Mouse (Mus musculus) liver, embryonic 14.5 days (tissue): ENCODE results near the gene Gtdc1. TPM values are rescaled to one million over a fixed set of nuclear protein-coding genes. Genes with fewer than 3 reads are reported as not detected.

ENCODE experiments used
- ATAC-seq: fragments of 200-750 bp; cut with Nextera tagmentation; 2 replicates; pipeline ENCODE4 v1.8.0; 2017; ENCODE audit warnings: moderate number of reproducible peaks, mild to moderate bottlenecking, moderate library complexity; ENCODE audit not compliant: insufficient read depth
- DNase-seq, 3 experiments: peaks; one replicate each; pipeline ENCODE4 v3.0.0-alpha.2; 2012 to 2013; ENCODE audit warnings: low read depth in 3 of 3, low spot score in 3 of 3
- H3K27ac ChIP-seq: fragments of 300-500 bp; sonication (generic); 2 replicates; pipeline ENCODE4 v1.5.1; 2014; ENCODE audit warnings: moderate library complexity, mild to moderate bottlenecking, control low read depth, inconsistent platforms
- H3K27me3 ChIP-seq: fragments of 300-500 bp; sonication (generic); 2 replicates; pipeline ENCODE4 v1.6.1; 2014; ENCODE audit warnings: mild to moderate bottlenecking, low read length, moderate library complexity; ENCODE audit not compliant: control insufficient read depth, insufficient read depth
- H3K36me3 ChIP-seq: fragments of 300-500 bp; sonication (generic); replicated peaks from 2 replicates; pipeline ENCODE4 v1.6.1; 2014; ENCODE audit warnings: low read depth; ENCODE audit not compliant: control insufficient read depth, insufficient read depth
- H3K4me1 ChIP-seq, 2 experiments: fragments of 200-500 bp in 1 of 2; fragments of 300-500 bp in 1 of 2; sonication (generic) in 1 of 2; replicated peaks; 2 replicates each; pipeline ENCODE4 v1.6.1; 2012 to 2014; ENCODE audit warnings: antibody characterized with exemption in 1 of 2, inconsistent platforms in 1 of 2, low read length in 1 of 2; ENCODE audit not compliant: control insufficient read depth in 2 of 2, insufficient read depth in 2 of 2
- H3K4me2 ChIP-seq: fragments of 300-500 bp; sonication (generic); 2 replicates; pipeline ENCODE4 v1.6.1; 2014; ENCODE audit warnings: low read depth, mild to moderate bottlenecking, control low read depth, moderate library complexity
- H3K4me3 ChIP-seq, 2 experiments: fragments of 200-500 bp in 1 of 2; fragments of 300-500 bp in 1 of 2; sonication (generic) in 1 of 2; 2 replicates each; pipeline ENCODE4 v1.5.1; 2012 to 2014; ENCODE audit warnings: low read depth in 2 of 2, low read length in 2 of 2, mild to moderate bottlenecking in 2 of 2, control low read depth in 1 of 2, inconsistent platforms in 1 of 2, moderate library complexity in 1 of 2; ENCODE audit not compliant: insufficient read depth in 1 of 2
- H3K9ac ChIP-seq: fragments of 300-500 bp; sonication (generic); replicated peaks from 2 replicates; pipeline ENCODE4 v1.6.1; 2014; ENCODE audit warnings: mild to moderate bottlenecking, control low read depth, moderate library complexity
- H3K9me3 ChIP-seq: fragments of 300-500 bp; sonication (generic); 2 replicates; pipeline ENCODE4 v1.6.1; 2016; ENCODE audit warnings: low read length, mixed read lengths; ENCODE audit not compliant: control insufficient read depth
- CTCF ChIP-seq: IDR thresholded peaks from 2 replicates; pipeline ENCODE4 v1.5.1; 2016; ENCODE audit warnings: antibody characterized with exemption, low read depth, control low read depth
- EP300 ChIP-seq: IDR thresholded peaks from 2 replicates; pipeline ENCODE4 v1.6.1; 2016; ENCODE audit warnings: antibody characterized with exemption, low read depth
- WGBS: fragments of 180-500 bp; shearing (Covaris S2); extraction: QIAGEN DNeasy Blood & Tissue Kit; methylation state at CpG from one replicate; pipeline ENCODE4 v1.1.7; 2014; ENCODE audit not compliant: insufficient replicate concordance; 5-methylcytosine and 5-hydroxymethylcytosine counted together
- polyA plus RNA-seq, 2 experiments: library from polyadenylated mRNA; depleted of rRNA in 1 of 2; stranded (reverse) in 1 of 2; unstranded in 1 of 2; fragments of >200 nt; fragmentation: Nextera tagmentation in 1 of 2; extraction: Ambion mirVana in 1 of 2; gene quantifications; 2 replicates each; pipeline versions ENCODE4 v1.2.1 to v1.2.3; 2012 to 2014

Gene Gtdc1
- polyA plus RNA-seq, 2 experiments = 3.6 to 5.8 TPM

GRCm38 (mm10) chr2:44952830-44953422 is 25.5 kb upstream of the Gtdc1 start:
- Histone ChIP-seq H3K36me3 (no peaks in the 10 kb centered on the region), H3K27ac (peak overlapping the region; percentile 49), H3K4me1 (peaks cover 31 to 32% of the 10 kb centered on the region in 2 experiments), H3K4me3 (no peak overlapping the region), H3K9me3 (no peaks in the 10 kb centered on the region), H3K4me2 (peak overlapping the region; percentile 40), H3K27me3 (no peaks in the 10 kb centered on the region), H3K9ac (0 out of 2 replicates have a peak overlapping the region, but pooled peaks have one; percentile 19)
- ATAC-seq (peak; percentile 69; the same call in 1 of the 2 replicates), DNase-seq (no peak)
- no peak for TF ChIP-seq EP300
- no peak for TF ChIP-seq CTCF
- WGBS = 12% methylated on average over 6 of the region's 6 CpGs

GRCm38 (mm10) chr2:44951651-44952213 is 24.3 kb upstream of the Gtdc1 start:
- H3K9me3 ChIP-seq = no peaks in the 10 kb centered on the region
- H3K27ac ChIP-seq = no peak overlapping the region
- peaks cover 31 to 32% of the 10 kb centered on the region in 2 experiments for H3K4me1 ChIP-seq
- no peak overlapping the region for H3K4me2 ChIP-seq
- H3K36me3 ChIP-seq = no peaks in the 10 kb centered on the region
- H3K9ac ChIP-seq = no peak overlapping the region
- DNase-seq = no peak
- 69% methylated on average over 4 of the region's 4 CpGs for WGBS
- H3K4me3 ChIP-seq = no peak overlapping the region
- no peaks in the 10 kb centered on the region for H3K27me3 ChIP-seq
- TF ChIP-seq EP300 (no peak), CTCF (no peak)
- no peak for ATAC-seq

GRCm38 (mm10) chr2:44944689-44945088 is 17.2 kb upstream of the Gtdc1 start:
- DNase-seq (no peak), ATAC-seq (no peak)
- no peaks in the 10 kb centered on the region for H3K4me1 ChIP-seq
- no peak overlapping the region for H3K9ac ChIP-seq
- no peak overlapping the region for H3K4me3 ChIP-seq
- WGBS = 90% methylated on average over 2 of the region's 2 CpGs
- H3K9me3 ChIP-seq = no peaks in the 10 kb centered on the region
- H3K36me3 ChIP-seq = no peaks in the 10 kb centered on the region
- H3K27ac ChIP-seq = no peak overlapping the region
- no peak overlapping the region for H3K4me2 ChIP-seq
- no peaks in the 10 kb centered on the region for H3K27me3 ChIP-seq
- TF ChIP-seq CTCF (no peak), EP300 (no peak)

DNA sequence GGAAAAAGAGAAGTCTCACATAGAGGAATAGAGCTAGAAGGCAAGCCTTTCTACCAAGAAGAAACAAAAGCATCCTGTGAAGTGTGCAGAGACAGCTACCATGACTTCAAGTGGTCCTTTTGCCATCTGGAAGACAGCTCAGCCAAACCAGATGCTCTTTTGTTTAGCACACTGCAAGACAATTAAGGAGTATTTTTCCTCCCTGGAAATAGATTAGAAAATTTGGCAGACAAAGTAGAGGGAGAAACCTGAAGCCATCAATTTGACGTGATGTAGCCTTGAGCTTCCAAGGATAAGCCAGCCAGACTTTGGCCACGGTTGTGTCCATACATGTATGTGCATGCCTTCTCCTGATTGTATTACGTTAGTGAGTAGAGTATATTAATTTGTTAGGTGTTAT is 3.5 kb upstream of the Gtdc1 start:
- Histone ChIP-seq H3K27ac (no peak overlapping the region), H3K9me3 (no peaks in the 10 kb centered on the region), H3K36me3 (no peaks in the 10 kb centered on the region), H3K9ac (no peak overlapping the region), H3K4me1 (peaks cover 2 to 3% of the 10 kb centered on the region in 2 experiments; a peak in 3 of 4 replicates), H3K27me3 (no peaks in the 10 kb centered on the region), H3K4me2 (no peak overlapping the region), H3K4me3 (no peak overlapping the region)
- 73% methylated on average over 3 of the region's 3 CpGs for WGBS
- no peak for TF ChIP-seq EP300
- TF ChIP-seq CTCF = no peak
- DNase-seq (no peak), ATAC-seq (no peak)

DNA sequence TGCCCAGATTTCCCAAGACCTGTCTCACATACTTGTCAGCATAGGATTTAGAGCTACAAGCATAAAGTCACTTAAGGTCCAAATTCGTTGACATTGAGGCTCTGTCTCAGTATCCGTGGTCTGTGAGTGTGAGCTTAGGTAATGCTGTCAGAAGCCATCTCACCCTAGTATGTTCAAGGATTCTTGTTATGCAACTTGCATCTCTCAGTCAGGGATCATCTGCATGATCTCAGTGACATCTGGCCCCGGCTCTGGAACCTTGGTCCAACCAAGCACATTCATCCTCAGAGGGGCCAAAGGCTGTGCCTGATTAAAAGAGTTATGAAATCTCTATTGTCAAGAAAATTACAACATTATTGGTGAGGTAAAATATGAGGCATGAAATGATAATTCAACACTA is 1.2 kb upstream of the Gtdc1 start:
- H3K27ac ChIP-seq = no peak overlapping the region
- H3K9me3 ChIP-seq = no peaks in the 10 kb centered on the region
- H3K27me3 ChIP-seq = no peaks in the 10 kb centered on the region
- TF ChIP-seq EP300 = no peak
- no peak for TF ChIP-seq CTCF
- H3K4me1 ChIP-seq = peaks cover 3 to 5% of the 10 kb centered on the region in 2 experiments; a peak in 3 of 4 replicates
- 76% methylated on average over 3 of the region's 3 CpGs for WGBS
- no peak for ATAC-seq
- H3K4me3 ChIP-seq = no peak overlapping the region
- no peak overlapping the region for H3K9ac ChIP-seq
- H3K4me2 ChIP-seq = no peak overlapping the region
- no peak for DNase-seq
- no peaks in the 10 kb centered on the region for H3K36me3 ChIP-seq
